Mouse (Mus musculus) ES-Bruce4 (cell line): ENCODE results near the gene Ddx52.

Experiments used
- CTCF ChIP-seq: IDR thresholded peaks from one replicate; pipeline ENCODE4 v1.8.1; 2011; ENCODE audit warnings: low read depth, low read length
- POLR2A ChIP-seq: IDR thresholded peaks from one replicate; pipeline ENCODE4 v1.8.1; 2011; ENCODE audit warnings: low read length; ENCODE audit not compliant: insufficient read depth

DNA sequence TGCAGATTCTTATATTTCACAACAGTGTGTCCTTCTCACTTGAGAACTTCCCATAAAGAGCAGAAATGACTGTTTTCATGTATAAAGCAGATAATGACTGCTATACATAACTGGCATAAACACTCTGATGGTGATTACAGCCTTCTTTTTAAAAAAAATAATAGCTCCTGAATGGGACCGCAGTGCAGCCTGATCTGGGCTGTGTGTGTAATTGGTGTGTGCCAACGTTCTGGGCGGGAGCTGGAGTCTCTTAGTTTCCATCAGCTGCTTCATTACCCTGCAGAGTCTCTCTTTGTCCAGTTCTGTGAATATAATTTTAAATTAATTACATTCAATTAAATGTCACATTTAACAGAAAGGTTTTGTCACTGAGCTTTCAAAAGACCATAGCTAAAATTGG is 57.1 kb downstream of the Ddx52 start:
- TF ChIP-seq CTCF: no peak
- TF ChIP-seq POLR2A: no peak
